Mouse (Mus musculus) left cerebral cortex, adult 2 months (tissue): ENCODE measurements around the gene Ube2j1. TPM values are rescaled to one million over a fixed set of nuclear protein-coding genes. Genes with fewer than 3 reads are reported as not detected.

Experiments
- DNase-seq, 2 experiments: peaks; one replicate each; pipeline ENCODE4 v3.0.0; 2021 to 2022; ENCODE audit warnings: low spot score in 2 of 2, mixed read lengths in 1 of 2; ENCODE audit errors: extremely low spot score in 1 of 2
- H3K27ac ChIP-seq: fragments of 200-600 bp; 2 replicates; pipeline ENCODE4 v1.8.1; 2022
- H3K4me3 ChIP-seq: fragments of 200-600 bp; 2 replicates; pipeline ENCODE4 v1.8.1; 2022
- CTCF ChIP-seq: fragments of 200-600 bp; IDR thresholded peaks from 2 replicates; pipeline ENCODE4 v1.8.1; 2022; ENCODE audit warnings: antibody characterized with exemption, mild to moderate bottlenecking, moderate library complexity
- intact Hi-C: fragments of 180-260 bp; cut with DNase I; formaldehyde crosslinking; loops from one replicate; pipeline ENCODE4 v1.15.1; 2025
- total RNA-seq, 2 experiments: library from RNA; stranded (reverse); gene quantifications; 2 replicates each; pipeline ENCODE4 v1.2.3; 2021

Gene Ube2j1
- total RNA-seq, 2 experiments from 2014 or later, result 99.7 to 105 TPM

- Histone ChIP-seq H3K27ac (no peak overlapping the region), H3K4me3 (no peak overlapping the region)
- no peak for TF ChIP-seq CTCF
- DNase-seq, result no peak
- intact Hi-C loops, result no loop called here
Measured at GRCm38 (mm10) chr4:33024420-33024819, 6.8 kb upstream of the Ube2j1 start.

GRCm38 (mm10) chr4:33029104-33029503 lies 2.1 kb upstream of the Ube2j1 start:
- no peak overlapping the region for H3K4me3 ChIP-seq
- TF ChIP-seq CTCF, result no peak
- no peak overlapping the region for H3K27ac ChIP-seq
- intact Hi-C loops, result no loop called here
- DNase-seq, result no peak

GRCm38 (mm10) chr4:33030264-33031194 lies 687 bp upstream of the Ube2j1 start:
- intact Hi-C loops, result loop anchor here (2.0 to 10.0 kb wide), 5 partner anchors 46 to 264 kb away; partner anchors contain the start of genes Lyrm2 and Pnrc1
- TF ChIP-seq CTCF, result no peak; the same call in 1 of the 2 replicates
- Histone ChIP-seq H3K27ac (peak overlapping the region; percentile 89), H3K4me3 (peak overlapping the region; percentile 96)
- DNase-seq, result no peak

DNA sequence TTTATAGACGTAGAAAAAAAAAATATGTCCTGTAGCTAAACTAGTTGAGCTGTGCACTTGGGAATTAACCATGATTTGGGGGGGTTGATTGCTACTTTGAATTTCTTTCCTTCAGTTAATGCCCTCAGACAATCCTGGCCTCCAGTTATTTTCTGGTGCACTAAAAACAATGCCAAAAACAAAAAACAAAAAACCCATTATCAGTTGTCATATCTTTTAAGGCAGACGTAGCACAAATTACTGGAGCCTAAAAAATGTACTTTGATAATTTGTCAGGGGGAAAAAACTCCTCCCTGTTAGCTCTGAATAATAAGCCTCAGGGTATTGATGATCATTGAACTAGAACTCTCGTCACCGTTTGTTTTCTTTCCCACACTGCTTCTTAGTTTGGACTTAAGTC lies 829 bp downstream of the Ube2j1 start:
- intact Hi-C loops, result loop anchor here (5.0 to 10.0 kb wide), 4 partner anchors 85 to 263 kb away; partner anchors contain the start of genes Lyrm2 and Pnrc1
- no peak for TF ChIP-seq CTCF

GRCm38 (mm10) chr4:33033515-33033914 lies 2.3 kb downstream of the Ube2j1 start:
- no peak overlapping the region for H3K4me3 ChIP-seq
- H3K27ac ChIP-seq, result no peak overlapping the region
- intact Hi-C loops, result loop anchor here (5.0 to 10.0 kb wide), 4 partner anchors 84 to 261 kb away; partner anchors contain the start of genes Lyrm2 and Pnrc1
- no peak for TF ChIP-seq CTCF
- DNase-seq, result no peak

More for the DNA sequence above, 829 bp downstream of the Ube2j1 start:
- DNase-seq, result no peak
- Histone ChIP-seq H3K4me3 (peak overlapping the region; percentile 96), H3K27ac (peak overlapping the region; percentile 86)

- intact Hi-C loops, result loop anchor here (10.0 kb wide), 1 partner anchor 255 kb away; the partner anchor contains the start of gene Pnrc1
- no peak for TF ChIP-seq CTCF
- no peak for DNase-seq
- H3K4me3 ChIP-seq, result no peak overlapping the region
- no peak overlapping the region for H3K27ac ChIP-seq
Measured at GRCm38 (mm10) chr4:33039826-33040225, 8.6 kb downstream of the Ube2j1 start.

GRCm38 (mm10) chr4:33049601-33050000 lies 18.4 kb downstream of the Ube2j1 start:
- no peak overlapping the region for H3K27ac ChIP-seq
- intact Hi-C loops, result no loop called here
- DNase-seq, result no peak
- no peak overlapping the region for H3K4me3 ChIP-seq
- no peak for TF ChIP-seq CTCF

- no peak for TF ChIP-seq CTCF
- Histone ChIP-seq H3K4me3 (no peak overlapping the region), H3K27ac (no peak overlapping the region)
- intact Hi-C loops, result loop anchor here (5.0 kb wide), 1 partner anchor 65 kb away; no protein-coding TSS in a partner anchor
- DNase-seq, result no peak
Measured at GRCm38 (mm10) chr4:33052055-33052454, 20.8 kb downstream of the Ube2j1 start.

DNA sequence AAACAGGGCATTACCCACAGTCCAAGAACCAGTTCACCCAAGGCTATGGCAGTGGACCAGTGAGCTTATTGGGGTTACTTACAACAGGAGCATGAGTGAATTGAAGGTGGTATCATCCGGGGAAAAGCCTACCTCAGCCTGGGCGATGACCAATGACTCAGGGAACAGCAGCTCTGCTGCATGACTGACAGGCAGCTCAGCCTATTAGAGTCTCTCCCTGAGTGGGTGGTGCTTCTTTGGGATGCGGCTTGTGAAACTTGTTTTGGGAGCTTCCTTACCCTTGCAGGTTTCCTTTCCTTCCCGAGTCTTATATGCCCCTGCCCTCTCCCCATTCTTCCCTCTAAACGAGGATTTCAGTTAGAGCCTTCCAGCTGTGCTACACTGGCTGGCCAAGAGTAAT lies 21.4 kb downstream of the Ube2j1 start:
- H3K4me3 ChIP-seq, result no peak overlapping the region
- no peak overlapping the region for H3K27ac ChIP-seq
- no peak for DNase-seq
- intact Hi-C loops, result loop anchor here (5.0 kb wide), 1 partner anchor 65 kb away; no protein-coding TSS in a partner anchor
- TF ChIP-seq CTCF, result no peak

DNA sequence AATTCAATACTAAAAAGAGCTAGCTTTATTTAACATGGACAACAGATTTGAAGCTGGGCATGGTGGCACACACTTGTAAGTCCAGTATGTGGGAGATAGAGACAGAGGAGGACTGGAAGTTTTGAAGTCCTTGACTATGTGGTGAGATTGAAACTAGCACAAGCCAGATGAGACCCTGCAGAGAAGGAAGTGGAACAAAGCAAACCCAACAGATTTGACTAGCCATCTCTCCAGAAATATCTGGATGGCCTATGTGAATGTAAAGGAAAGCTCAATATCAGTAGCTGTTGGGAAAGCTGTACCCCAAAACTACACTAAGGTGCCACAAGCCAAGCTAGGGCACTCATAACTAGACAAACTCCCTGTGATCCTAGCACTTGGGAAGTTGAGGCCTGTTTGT lies 23.2 kb downstream of the Ube2j1 start:
- Histone ChIP-seq H3K27ac (no peak overlapping the region), H3K4me3 (no peak overlapping the region)
- intact Hi-C loops, result loop anchor here (5.0 kb wide), 1 partner anchor 63 kb away; no protein-coding TSS in a partner anchor
- DNase-seq, result no peak
- TF ChIP-seq CTCF, result no peak

DNA sequence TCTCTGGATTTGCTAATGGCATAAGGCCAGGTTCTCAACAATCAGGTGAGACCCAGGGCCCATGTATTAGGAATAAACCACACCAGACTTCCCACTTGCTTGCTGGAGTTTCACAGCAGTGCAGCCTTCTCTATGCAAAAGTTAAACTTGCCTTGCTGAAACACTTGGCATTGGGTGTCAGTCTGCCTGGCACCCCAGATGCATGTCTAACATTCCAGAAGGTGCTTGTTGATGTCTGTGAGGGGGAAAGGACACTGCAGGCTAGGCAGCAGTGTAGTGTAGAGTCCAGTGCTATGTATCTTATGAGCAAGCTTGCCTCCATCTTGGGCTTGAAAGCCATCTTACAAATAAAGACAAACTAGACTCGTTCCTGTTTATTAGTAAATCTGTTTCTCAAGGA lies 25.1 kb downstream of the Ube2j1 start:
- H3K27ac ChIP-seq, result no peak overlapping the region
- intact Hi-C loops, result no loop called here
- TF ChIP-seq CTCF, result no peak
- no peak overlapping the region for H3K4me3 ChIP-seq
- DNase-seq, result no peak

GRCm38 (mm10) chr4:33057890-33058687 lies 26.9 kb downstream of the Ube2j1 start:
- peak in 1 of 2 experiments; percentile 44 for DNase-seq
- no peak for TF ChIP-seq CTCF
- intact Hi-C loops, result no loop called here
- H3K4me3 ChIP-seq, result no peak overlapping the region
- peak overlapping the region; percentile 76 for H3K27ac ChIP-seq
